Mouse (Mus musculus) erythroblast, embryonic 14.5 days (primary cell): Measurements from ENCODE around the gene 1700003H04Rik.

Experiments used
- GATA1 ChIP-seq: IDR thresholded peaks from 2 replicates; pipeline ENCODE4 v1.6.1; 2012; ENCODE audit warnings: low read length, inconsistent platforms, mixed read lengths
- TAL1 ChIP-seq: IDR thresholded peaks from 3 replicates; pipeline ENCODE4 v1.6.1; 2012; ENCODE audit warnings: low read length, inconsistent platforms, mixed read lengths

DNA sequence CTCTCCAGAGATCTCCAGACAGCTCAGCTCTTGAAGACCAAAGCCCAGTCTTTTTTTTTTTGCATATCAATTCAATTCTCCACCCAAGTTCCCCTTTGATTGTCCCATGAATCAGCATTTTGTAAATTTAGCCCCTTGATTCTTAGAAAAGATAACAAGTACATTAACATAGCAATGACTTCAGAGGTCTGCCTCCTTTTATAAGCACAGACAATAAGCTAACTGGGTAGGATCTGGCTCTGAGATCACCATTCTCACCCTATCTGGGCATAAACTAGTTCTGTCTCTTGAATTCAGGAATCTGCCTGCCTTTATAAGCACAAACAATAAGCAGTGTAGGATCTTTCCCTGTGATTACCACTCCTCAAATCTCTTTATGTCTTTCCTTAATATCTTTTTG, 29.1 kb upstream of the 1700003H04Rik start:
- TF ChIP-seq GATA1 = no peak
- no peak for TF ChIP-seq TAL1
